Mouse (Mus musculus): ENCODE measurements around the gene Rnf186.
"Not testable (repeated sequence)": the region's sequence is repeated elsewhere in the genome, so short reads cannot be mapped to it uniquely, and the experiment has no call there.

The Rnf186 gene

DNA sequence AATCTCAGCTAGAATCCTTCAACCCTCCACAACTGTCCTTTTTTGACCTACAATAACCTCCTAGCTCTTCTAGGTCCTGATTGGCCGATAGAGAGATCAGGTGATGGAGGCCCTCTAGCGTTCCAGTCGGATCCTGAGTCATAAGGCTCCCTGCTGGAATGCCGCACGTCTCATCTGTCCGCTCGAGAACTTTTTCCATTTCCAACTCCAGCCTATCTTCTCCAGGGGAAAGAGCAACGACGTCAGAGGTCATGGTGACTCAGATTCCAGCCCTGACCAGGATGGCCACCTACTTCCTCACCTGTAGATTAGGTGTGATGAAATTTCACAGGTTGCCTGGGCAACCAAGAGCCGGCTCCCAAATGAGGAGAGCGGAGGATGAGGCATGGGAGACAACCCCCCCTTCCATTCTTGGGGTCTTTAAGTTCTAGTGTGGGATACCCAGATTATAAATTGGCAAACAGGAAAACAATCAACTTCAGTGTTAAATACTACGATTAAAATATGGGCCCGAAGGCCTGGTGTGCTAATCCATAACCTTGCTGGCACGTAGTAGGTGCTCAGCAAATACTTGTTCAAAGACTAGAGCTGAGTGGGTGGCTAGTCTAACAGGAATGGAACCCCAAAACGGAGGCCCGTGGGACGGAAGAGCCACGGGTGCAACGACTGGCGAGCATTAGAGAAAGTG is 5.4 kb downstream of the Rnf186 start:
- peak; percentile 81 for DNase-seq (ENCODE audit: low read depth, low spot score)

DNA sequence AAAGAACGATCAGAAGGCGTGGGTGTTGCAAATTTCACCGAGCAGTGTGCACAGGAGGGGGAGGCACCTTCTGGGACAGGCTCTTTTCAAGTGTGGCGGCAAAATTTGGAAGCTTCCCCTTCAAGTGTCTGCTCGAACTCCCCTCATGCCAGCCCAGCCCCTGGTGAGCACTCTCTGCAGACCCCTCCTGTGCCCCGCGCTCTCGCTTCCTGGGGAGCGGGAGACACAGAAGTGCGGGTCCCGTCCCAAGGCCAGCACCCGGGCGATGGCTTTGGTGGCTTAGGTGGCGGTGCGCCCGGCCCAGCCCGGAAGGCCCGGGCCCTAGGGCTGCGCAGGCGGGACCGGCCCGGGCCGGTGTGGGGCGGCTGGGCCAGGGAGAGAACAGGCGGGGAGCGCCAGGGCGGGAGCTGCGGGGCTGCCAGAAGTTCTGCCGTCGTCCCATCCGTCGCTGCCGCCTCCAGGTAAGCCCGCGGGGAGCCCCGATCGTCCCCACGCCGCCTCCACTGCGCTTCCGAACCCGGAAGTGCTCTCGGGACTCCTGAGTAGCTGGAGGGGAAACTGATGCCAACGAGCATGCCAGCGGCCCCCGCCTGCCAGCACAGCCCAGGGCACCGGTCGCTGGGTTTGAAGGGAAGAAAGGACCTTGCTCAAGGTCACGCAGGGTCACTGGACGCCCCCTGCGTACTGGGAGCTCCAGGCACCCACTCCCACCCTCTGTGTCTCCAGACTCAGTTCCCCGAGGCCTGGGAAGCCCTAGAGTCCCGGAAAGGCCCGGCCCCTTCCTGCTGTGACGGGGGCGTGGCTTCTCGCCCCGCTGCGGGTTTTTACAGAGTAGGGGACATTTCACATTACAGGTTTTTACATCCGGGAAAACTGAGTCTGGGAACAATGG is 6.2 kb downstream of the Rnf186 start, which contains the start of gene Tmco4:
Gene Tmco4, plus strand, starts transcription at position 62 of the 892 bp plus-strand sequence.
- DNase-seq (ENCODE audit: low read depth, low spot score), result peak; percentile 93

DNA sequence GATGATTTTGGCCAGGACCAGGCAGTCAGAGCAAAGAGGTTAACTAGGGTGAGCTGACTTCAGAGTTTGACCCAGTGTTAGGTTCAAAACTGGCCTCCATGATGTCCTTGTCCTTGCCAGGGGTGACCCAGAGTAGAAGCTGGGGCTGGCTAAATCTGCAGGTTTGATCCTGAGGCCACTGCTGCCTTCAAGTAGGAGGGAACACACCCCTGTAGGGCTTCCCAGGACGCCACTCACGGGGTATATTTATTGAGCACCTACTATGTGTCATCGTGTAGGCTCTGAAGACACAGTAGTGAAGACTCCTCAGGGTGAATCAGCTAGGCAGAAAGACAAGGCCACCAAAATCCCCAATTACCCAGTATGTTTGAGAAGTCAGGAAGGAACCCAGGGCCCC is 6.8 kb downstream of the Rnf186 start:
- DNase-seq (ENCODE audit: low read depth, low spot score), result no peak

DNA sequence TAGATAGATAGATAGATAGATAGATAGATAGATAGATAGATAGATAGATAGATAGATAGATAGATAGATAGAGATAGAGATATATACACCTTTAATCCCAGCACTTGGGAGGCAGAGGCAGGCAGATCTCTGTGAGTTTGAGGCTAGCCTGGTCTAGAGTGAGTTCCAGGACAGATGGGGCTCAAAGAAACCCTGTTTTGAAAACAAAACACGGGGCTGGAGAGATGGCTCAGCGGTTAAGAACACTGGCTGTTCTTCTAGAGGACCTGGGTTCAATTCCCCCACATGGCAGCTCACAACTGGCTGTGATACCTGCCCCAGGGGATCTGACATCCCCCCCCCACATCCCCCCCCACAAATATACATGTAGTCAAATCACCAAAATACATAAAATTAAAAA is 7.6 kb downstream of the Rnf186 start:
- not testable (repeated sequence) for DNase-seq (ENCODE audit: low read depth, low spot score)

DNA sequence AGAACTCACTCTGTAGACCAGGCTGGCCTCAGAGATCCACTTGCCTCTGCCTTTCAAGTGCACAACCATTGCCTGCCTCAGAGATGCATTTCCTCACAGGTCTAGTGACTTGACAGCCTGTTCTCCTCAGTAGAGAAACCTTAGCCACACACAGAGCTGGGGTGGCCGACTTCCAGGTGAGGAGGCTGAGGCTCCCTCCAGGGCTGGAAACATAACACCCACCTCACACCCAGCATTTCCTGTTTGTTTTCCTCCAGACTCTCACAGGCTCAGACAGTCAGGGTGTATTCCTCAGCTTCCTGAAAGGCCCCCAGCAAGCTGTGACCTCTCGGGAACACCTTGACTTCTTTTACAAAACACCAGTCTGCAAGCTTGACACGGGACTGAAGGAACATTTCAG is 8.3 kb downstream of the Rnf186 start:
- DNase-seq (ENCODE audit: low read depth, low spot score), result no peak

DNA sequence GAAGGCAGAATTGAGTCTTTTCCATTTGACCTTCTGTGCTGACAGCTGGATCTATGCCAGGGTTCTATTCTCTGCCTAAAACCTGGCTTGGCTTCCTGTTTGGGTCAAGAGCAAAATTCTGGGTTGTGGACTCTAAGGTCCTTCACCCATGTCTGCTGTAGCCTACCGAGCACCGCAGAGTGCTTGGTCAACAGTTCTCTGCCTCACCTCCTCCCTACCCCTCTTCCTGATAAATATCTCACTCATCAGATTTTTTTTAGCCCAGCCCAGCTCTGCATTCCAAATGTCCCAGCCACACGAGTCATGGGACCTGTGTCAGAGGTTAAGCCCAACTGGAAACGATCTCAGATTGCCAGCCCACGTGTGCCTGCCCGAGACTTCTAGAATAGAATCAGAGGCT is 9.1 kb downstream of the Rnf186 start:
- DNase-seq (ENCODE audit: low read depth, low spot score), result no peak

DNA sequence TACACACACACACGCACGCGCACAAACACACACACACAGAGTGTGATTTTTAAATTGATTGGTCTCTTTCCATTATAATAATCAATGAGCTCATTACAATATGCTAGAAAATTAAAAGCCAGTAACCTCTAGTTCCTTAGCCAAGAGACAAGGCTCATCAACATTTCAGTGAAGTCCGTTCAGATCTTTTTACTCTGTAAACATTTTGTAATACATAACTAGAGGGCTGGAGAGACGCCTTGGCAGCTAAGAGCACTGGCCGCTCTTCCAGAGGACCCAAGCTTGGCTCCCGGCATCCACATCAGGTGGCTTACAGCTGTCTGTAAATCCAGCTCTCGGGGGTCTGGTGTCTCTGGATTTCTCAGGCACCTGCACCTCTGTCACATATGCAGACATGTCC is 13.1 kb downstream of the Rnf186 start:
- no peak for DNase-seq (ENCODE audit: low read depth, low spot score)

DNA sequence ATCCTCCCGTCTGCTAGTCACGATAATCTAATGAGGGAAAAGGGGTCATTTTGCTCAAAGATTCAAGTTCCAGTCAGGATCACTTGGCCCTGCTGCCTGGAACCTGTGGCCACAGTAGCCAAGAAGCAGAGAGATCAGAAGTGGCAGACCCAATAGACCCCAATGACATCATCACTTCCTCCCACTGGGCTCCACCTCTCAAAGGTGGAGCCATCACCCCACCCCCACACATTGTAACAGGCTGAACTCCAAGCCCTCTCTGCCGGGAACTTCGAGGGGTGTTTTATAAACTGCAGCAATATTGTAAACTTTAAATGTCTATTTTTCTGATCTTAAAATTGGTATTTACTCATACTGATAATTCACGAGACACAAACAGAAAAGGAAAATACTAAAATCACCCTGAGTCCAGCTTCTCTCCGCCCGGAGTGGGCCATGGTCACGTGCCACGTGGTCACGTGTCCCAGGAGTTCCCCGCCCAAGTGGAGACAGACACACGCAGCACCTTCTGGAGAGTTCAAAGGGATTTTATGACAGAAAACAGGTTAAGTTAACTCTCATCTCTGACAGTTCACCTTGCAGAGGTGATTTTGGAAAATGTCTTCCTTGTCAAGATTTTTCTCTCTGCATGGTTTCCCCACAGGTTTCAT is 14.0 kb downstream of the Rnf186 start:
- no peak for DNase-seq (ENCODE audit: low read depth, low spot score)

DNA sequence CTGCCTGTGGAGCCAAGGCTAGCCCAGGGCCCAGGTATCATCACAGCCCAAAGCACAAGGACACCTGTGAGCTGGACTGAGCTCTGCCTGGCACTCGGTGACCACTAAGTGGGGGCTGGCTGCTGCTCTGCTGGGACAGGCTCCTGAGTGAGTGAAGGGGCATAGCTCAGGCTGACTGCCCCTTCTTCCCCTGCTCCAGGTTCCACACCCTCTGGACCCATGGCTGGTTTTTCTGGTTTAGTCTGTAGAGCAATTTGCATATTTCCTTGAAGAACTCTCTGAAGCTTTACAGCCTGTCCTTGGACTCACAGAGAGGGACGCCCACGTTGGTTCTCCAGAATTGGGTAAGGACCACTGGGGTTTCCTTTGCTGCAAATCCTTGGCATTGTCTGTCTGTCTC is 16.5 kb downstream of the Rnf186 start:
- no peak for DNase-seq (ENCODE audit: low read depth, low spot score)

DNA sequence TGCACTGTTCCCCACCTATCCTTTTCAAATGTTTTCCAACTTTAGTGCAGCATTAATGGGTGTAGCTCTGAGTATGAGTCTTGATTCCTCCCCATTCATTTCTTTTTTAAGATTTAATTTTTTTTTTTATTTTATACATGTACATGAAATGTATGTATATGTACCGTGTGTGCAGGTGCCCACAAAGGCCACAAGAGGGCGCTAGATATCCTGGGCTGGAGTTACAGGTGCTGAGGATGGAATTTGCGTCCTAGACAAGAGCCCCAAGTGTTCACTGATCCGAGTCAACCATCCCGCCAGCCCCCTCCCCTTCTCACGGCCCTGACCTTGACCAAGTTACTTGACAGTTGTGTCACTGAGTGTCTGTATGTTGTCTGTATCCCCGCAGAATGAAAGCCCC is 17.8 kb downstream of the Rnf186 start:
- DNase-seq (ENCODE audit: low read depth, low spot score), result no peak

DNA sequence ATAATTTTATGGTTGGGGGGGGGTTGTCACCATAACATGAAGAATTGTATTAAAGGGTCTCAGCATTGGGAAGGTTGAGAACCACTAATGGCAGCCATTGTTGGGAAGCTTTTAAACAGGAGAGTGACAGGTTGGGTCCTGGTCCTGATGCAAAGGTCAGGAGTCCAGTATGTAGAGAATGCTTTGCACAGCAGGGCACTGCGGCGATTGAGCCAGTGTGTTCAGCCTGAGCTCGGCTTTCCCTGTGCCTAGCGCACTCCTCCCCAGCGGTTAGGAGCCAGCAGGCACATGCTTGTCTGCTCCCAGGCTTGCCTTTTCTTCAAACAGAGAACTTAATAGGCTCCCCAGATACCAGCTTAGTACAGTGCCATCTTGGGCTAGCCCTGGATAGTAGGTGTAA is 19.4 kb downstream of the Rnf186 start:
- no peak for DNase-seq (ENCODE audit: low read depth, low spot score)

DNA sequence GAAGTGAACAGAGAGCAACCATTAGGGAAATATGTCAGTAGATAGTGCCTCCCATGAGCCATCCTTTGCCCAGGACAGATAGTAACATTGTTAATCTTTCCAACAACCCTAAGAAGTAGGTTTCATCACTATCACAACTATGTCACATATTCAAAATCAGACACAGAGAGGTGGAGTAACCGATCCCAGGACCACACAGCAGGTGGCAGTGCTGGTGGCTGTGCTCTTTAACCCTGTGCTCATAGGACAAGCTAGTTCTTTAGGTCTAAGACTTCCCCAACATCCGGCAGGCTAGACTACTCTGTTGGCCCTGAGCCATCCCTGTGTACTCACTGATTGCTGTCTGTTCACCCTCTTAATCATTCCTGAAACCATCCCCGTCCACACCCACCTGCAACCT is 27.5 kb downstream of the Rnf186 start:
- no peak for DNase-seq (ENCODE audit: low read depth, low spot score)

DNA sequence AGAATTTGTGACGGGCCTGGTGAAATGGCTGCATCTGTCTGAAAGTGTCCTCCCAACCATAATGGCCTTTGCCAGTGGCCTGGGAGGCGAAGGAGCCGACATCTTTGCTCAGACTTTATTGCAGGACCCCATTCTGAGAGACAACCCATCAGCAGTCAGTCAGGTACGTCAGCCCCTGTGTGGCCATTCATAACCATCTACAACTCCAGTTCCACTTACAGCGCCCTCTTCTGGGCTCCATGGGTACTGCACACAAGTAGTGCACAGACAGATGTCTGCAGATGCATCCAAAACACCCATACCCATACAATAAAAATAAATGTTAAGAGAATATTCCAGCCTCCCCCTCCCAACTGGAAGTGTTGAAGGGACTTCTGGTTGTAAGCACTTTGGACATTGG is 29.5 kb downstream of the Rnf186 start:
- DNase-seq (ENCODE audit: low read depth, low spot score), result peak; percentile 35

DNA sequence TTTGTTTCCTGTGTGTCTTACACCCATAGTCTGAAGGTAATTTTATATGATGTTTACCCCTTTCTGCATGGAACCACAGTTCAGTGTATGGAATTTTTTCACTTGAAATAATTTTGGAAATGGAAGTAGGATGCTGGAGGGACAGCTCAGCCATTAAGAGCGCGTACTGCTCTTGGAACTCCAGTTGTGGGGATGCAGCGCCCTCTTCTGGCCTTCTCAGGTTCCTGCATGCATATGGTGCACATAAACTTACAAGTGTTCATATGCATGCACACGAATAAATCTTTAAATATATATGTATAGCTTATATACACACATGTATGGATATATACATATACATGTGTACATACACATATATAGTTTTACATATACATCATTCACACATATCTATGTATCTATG is 30.2 kb downstream of the Rnf186 start:
- peak; percentile 27 for DNase-seq (ENCODE audit: low read depth, low spot score)

DNA sequence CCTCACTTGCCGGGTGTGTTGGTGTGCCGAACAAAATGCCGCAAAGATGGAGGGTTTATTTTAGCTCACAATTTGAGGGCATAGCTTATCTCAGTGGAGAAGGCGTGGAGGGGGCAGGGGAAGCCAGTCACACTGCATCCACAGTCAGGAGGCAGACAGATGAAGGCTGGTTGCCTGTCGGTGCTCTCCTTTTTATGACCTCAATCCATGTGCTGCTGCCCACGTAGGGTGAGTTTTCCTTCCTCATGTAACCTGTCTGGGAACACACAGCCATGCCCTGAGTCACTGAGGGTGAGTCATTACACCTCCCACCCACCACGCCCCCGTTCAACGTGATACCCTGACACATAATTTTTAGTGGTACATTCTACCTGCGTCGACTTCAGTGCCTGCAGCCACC is 31.7 kb downstream of the Rnf186 start:
- DNase-seq (ENCODE audit: low read depth, low spot score), result no peak

DNA sequence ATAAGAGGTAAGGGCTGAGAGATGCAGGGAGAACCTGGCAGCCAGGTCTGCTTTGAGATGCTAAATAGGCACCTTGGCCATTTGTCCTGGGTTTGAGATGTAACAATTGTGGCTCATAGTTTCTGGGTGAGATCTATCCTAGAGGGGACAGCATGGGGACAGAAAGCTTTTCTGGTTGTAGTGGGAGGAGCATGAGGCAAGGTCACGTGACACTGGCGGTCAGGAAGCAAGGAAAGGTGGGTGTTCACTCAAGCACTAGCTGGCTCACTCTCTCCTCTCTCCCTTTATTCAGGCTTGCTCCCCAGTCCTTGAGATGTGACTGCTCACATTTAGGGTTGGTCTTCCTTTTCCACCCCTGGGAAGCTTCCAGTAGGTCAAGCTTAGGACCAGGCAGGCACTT is 34.1 kb downstream of the Rnf186 start:
- DNase-seq (ENCODE audit: low read depth, low spot score), result no peak

DNA sequence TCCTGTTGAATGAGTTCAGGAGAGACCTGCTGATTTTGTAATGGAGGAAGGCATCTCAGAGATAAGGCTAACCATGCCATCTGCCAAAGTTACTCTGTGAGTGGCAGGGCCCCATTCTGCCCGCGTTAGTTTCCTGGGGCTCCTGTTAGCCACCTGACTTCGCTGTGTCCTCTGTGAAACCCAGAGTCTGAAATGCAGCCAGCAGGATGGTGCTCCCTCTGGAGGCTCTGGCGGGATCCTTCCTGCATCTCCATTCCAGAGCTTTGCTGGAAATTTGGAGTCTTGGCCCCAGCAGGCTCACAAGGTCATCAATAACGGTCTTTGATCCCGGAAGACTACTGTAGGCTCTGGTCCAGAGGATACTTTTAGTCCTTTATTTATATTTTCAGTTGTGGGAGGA is 34.5 kb downstream of the Rnf186 start:
- DNase-seq (ENCODE audit: low read depth, low spot score), result no peak

DNA sequence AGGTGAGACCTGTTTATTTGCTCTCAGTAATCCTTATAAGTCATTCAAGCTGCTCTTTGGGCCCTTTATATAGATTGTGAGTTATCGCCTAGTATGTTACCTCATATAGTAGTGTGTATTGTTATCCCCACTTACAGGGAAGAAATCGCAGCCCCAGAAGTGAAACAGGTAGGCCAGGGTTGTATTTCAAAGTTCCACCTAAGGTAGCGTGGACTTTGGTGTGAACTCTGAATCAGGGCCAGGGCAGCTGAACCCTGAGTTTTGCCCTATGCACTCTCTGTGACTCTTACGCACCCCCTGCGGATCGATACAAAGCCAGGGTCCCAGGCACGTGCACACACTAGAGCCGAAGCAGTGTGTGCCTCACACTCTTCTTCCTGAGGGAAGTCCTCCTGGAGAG is 37.2 kb downstream of the Rnf186 start:
- no peak for DNase-seq (ENCODE audit: low read depth, low spot score)

DNA sequence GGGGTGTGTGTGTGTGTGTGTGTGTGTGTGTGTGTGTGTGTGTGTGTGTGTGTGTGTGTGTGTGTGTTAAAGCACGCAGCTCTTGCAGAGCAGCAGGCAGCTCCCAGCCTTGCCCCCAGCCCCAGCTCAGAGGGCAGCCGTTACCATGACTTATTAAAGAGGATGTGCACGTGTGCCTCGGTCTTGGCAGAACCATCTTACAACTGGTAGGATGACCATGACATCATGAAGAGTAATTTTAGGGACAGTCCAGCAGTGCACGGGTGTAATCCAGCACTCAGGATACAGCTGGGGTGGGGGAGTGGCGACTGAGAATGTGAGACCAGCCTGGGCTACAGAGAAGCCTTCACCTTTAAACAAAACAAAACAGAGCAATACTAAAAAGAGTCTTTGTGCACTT is 38.3 kb downstream of the Rnf186 start:
- DNase-seq (ENCODE audit: low read depth, low spot score), result no peak

DNA sequence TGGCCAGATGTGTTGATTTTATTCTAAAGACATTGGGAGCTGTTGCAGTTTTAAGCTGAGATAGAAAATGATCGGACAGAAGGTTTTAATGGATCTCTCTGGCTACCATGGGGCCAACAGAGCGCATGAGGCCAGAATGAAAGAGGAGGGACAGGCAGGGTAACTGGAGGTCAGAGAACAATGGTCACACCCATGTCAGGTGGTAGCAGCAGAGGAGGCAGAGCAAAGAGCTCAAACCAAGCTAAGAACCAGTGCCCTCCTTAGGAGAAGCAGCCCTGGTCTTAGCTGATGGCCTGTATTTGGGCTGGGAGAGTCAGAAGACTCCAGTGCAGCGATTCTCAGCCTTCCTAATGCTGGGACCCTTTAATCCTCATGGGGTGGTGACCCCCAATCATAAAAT is 40.4 kb downstream of the Rnf186 start:
- no peak for DNase-seq (ENCODE audit: low read depth, low spot score)

DNA sequence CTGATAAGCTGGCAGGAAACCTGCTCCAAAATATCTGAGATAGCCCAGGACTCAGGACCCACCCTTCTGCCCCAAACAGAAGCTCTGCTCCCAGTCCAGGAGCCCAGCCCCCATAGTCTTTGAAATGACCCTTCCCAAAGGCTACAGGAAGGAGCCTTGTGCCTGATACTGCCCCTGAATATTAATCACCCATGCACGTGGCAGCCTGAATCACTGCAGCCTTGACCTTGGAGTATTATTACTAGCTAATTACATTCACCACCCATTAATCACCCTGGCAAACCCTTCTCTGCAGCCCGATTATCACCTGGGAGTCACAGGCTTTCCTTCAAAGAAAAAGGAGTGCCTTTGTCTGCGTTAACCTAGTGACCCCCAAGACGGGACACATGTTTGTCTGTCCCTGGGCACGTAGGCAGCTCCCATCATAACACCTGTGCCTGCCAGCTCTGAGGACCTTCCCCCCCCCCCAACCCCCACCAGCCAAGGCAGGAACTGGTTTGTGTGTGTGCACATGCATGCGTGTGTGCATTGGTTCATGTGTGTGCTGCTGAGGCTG is 41.1 kb downstream of the Rnf186 start:
- no peak for DNase-seq (ENCODE audit: low read depth, low spot score)

DNA sequence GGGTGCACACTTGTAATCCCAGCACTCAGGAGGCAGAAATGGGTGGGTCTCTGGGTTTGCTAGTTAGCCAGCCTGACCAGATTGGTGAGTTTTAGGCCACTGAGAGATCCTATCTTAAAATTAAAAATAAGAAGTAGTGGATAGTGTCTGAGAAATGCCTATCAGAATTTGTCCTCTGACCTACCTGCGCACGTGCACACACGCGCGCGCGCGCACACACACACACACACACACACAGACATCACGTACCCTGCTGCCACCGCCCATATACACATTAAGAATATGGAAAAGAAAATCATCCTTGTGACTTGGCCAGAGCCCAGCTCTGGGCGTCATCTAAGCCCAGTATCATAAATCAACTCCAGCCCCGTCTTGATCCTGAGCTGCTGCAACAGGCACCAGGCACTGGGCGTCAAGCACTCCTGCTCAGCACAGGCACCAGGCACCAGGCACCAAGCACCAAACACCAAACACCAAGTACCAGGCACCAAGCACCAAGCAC is 44.3 kb downstream of the Rnf186 start:
- no peak for DNase-seq (ENCODE audit: low read depth, low spot score)

Data from A20 (cell line).